Mouse (Mus musculus) T-cell, adult 2 months (primary cell): Measurements from ENCODE around the gene Pkd1l1.

Experiments used
- DNase-seq: peaks from one replicate; pipeline ENCODE4 v3.0.0; 2022; ENCODE audit warnings: low spot score

The Pkd1l1 gene

GRCm38 (mm10) chr11:8973166-8973565, at the start of gene Pkd1l1:
Pkd1l1 (minus strand) TSS chr11:8973266.
- no peak for DNase-seq

GRCm38 (mm10) chr11:9020207-9020606, 47.1 kb upstream of the Pkd1l1 start:
- DNase-seq, result no peak

GRCm38 (mm10) chr11:9018491-9019267, 45.6 kb upstream of the Pkd1l1 start:
- DNase-seq, result no peak

- DNase-seq, result no peak
These were observed 41.7 kb upstream of the Pkd1l1 start for GRCm38 (mm10) chr11:9014740-9015139.

- peak; percentile 2 for DNase-seq
These were observed 38.3 kb upstream of the Pkd1l1 start for GRCm38 (mm10) chr11:9011348-9011747.

GRCm38 (mm10) chr11:9010853-9011339, 37.8 kb upstream of the Pkd1l1 start, which contains the start of gene Hus1:
Hus1 (minus strand) TSS chr11:9011191.
- DNase-seq, result peak; percentile 76

- no peak for DNase-seq
These were observed 37.4 kb upstream of the Pkd1l1 start for GRCm38 (mm10) chr11:9010416-9010815.

GRCm38 (mm10) chr11:9008761-9009160, 35.7 kb upstream of the Pkd1l1 start:
- DNase-seq, result no peak

GRCm38 (mm10) chr11:8988084-8988483, 15.0 kb upstream of the Pkd1l1 start:
- no peak for DNase-seq

GRCm38 (mm10) chr11:8986058-8986457, 13.0 kb upstream of the Pkd1l1 start:
- no peak for DNase-seq

GRCm38 (mm10) chr11:8983237-8983861, 10.3 kb upstream of the Pkd1l1 start:
- peak; percentile 32 for DNase-seq

GRCm38 (mm10) chr11:8978154-8978553, 5.1 kb upstream of the Pkd1l1 start:
- DNase-seq, result no peak

- DNase-seq, result no peak
These were observed 973 bp downstream of the Pkd1l1 start for GRCm38 (mm10) chr11:8972093-8972492.

GRCm38 (mm10) chr11:8970509-8970908, 2.6 kb downstream of the Pkd1l1 start:
- no peak for DNase-seq

- DNase-seq, result no peak
These were observed 5.0 kb downstream of the Pkd1l1 start for GRCm38 (mm10) chr11:8968094-8968493.

- DNase-seq, result no peak
These were observed 14.5 kb downstream of the Pkd1l1 start for GRCm38 (mm10) chr11:8958572-8958971.

GRCm38 (mm10) chr11:8958108-8958507, 15.0 kb downstream of the Pkd1l1 start:
- DNase-seq, result no peak

GRCm38 (mm10) chr11:8957023-8957422, 16.0 kb downstream of the Pkd1l1 start:
- no peak for DNase-seq

- no peak for DNase-seq
These were observed 17.4 kb downstream of the Pkd1l1 start for GRCm38 (mm10) chr11:8955678-8956077.

- DNase-seq, result no peak
These were observed 23.2 kb downstream of the Pkd1l1 start for GRCm38 (mm10) chr11:8949765-8950430.

- DNase-seq, result no peak
These were observed 24.2 kb downstream of the Pkd1l1 start for GRCm38 (mm10) chr11:8948871-8949270.

GRCm38 (mm10) chr11:8944114-8944513, 29.0 kb downstream of the Pkd1l1 start:
- no peak for DNase-seq

- DNase-seq, result no peak
These were observed 30.6 kb downstream of the Pkd1l1 start for GRCm38 (mm10) chr11:8942446-8942845.
